Mouse (Mus musculus): ENCODE results near the gene Cep164. TPM values are rescaled to one million over a fixed set of nuclear protein-coding genes. Genes with fewer than 3 reads are reported as not detected.

The Cep164 gene
- total and polyA plus RNA-seq, 3 experiments = 7.9 to 14.2 TPM; not detected in 1

DNA sequence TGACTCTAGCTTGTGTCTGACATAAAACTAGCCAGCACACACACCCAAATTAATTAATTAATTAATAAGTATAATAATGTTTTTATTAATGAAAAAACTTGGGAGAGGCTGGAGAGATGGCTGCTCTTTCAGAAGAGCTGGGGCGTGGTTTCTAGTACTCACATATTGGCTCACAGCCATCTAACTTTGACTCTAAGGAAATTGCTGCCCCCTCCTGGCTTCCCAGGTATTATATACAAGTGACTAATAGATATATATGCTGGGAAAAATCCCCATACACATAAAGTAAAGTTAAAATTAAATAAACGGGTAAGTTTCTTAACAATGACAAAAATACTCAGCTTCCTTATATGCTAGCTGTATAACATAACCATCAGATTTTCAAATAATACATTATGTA lies 49.4 kb upstream of the Cep164 start:
- H3K36me3 ChIP-seq (ENCODE audit: control insufficient read depth in 1 of 2, insufficient read depth in 2 of 2, low read length in 2 of 2) = peaks cover 0 to 2% of the 10 kb centered on the region in 2 experiments; a peak in 2 of 4 replicates
- H3K79me2 ChIP-seq (ENCODE audit: control insufficient read depth, insufficient read depth, low read length, poor library complexity) = no peaks in the 10 kb centered on the region
- no peak overlapping the region for H3K27ac ChIP-seq (ENCODE audit: control insufficient read depth, low read depth, low read length)
- no peak overlapping the region for H3K9ac ChIP-seq (ENCODE audit: control insufficient read depth, low read depth, low read length, poor library complexity, severe bottlenecking)
- peak; percentile 68 for DNase-seq (ENCODE audit: low read depth, low spot score)
- H3K4me3 ChIP-seq (ENCODE audit: control insufficient read depth in 1 of 2, insufficient read depth in 1 of 2, low read depth in 2 of 2, low read length in 2 of 2) = no peak overlapping the region
- TF ChIP-seq TCF12 (IDR thresholded peaks at IDR 0.05; ENCODE audit: low read depth, low read length) (no peak), MAX (IDR thresholded peaks at IDR 0.05; ENCODE audit: low read length) (no peak), MAFK (IDR thresholded peaks at IDR 0.05; ENCODE audit: borderline replicate concordance, low read depth, low read length) (no peak), CHD1 (IDR thresholded peaks at IDR 0.05; ENCODE audit: low read depth, low read length) (no peak), EP300 (IDR thresholded peaks at IDR 0.05; ENCODE audit: low read depth in 1 of 2, low read length in 2 of 2) (no peak), USF1 (IDR thresholded peaks at IDR 0.05; ENCODE audit: low read depth, low read length) (no peak), KAT2A (conservative IDR thresholded peaks at IDR 0.05; ENCODE audit: low read depth, low read length) (no peak), NRF1 (IDR thresholded peaks at IDR 0.05; ENCODE audit: insufficient read depth, low read depth, low read length, poor library complexity, severe bottlenecking) (no peak), TBP (IDR thresholded peaks at IDR 0.05; ENCODE audit: low read depth, low read length) (no peak), UBTF (IDR thresholded peaks at IDR 0.05; ENCODE audit: borderline replicate concordance, insufficient read depth, low read depth, low read length) (no peak), CTCF (IDR thresholded peaks at IDR 0.05 in 2 of 3, conservative IDR thresholded peaks at IDR 0.05 in 1 of 3; ENCODE audit: control insufficient read depth in 1 of 3, insufficient read depth in 1 of 3, low read depth in 2 of 3, low read length in 3 of 3, poor library complexity in 1 of 3, severe bottlenecking in 1 of 3) (peak; percentile 5 to 60 (median 12); a peak in 3 of 6 replicates), MEF2A (IDR thresholded peaks at IDR 0.05; ENCODE audit: extremely low read depth, insufficient replicate concordance, low read depth, low read length, poor library complexity, severe bottlenecking) (no peak), ELF1 (IDR thresholded peaks at IDR 0.05; ENCODE audit: low read depth, low read length) (no peak), RAD21 (IDR thresholded peaks at IDR 0.05; ENCODE audit: low read depth, low read length) (peak; percentile 49), GATA1 (IDR thresholded peaks at IDR 0.05; ENCODE audit: low read depth, low read length) (no peak), NELFE (IDR thresholded peaks at IDR 0.05; ENCODE audit: low read depth, low read length) (no peak), ZKSCAN1 (IDR thresholded peaks at IDR 0.05; ENCODE audit: low read depth, low read length) (no peak), GABPA (IDR thresholded peaks at IDR 0.05; ENCODE audit: low read depth, low read length) (no peak), SMC3 (IDR thresholded peaks at IDR 0.05; ENCODE audit: low read depth, low read length) (peak; percentile 46), MYC (IDR thresholded peaks at IDR 0.05; ENCODE audit: low read depth, low read length) (no peak), POLR2AphosphoS2 (IDR thresholded peaks at IDR 0.05; ENCODE audit: low read length) (no peak), JUND (IDR thresholded peaks at IDR 0.05; ENCODE audit: low read depth, low read length) (no peak), USF2 (IDR thresholded peaks at IDR 0.05; ENCODE audit: borderline replicate concordance in 1 of 2, insufficient read depth in 1 of 2, low read depth in 1 of 2, low read length in 2 of 2) (no peak), MAZ (IDR thresholded peaks at IDR 0.05; ENCODE audit: low read depth, low read length) (no peak), SIN3A (IDR thresholded peaks at IDR 0.05; ENCODE audit: low read length) (no peak), MYB (IDR thresholded peaks at IDR 0.05; ENCODE audit: low read depth, low read length) (no peak)
- no peaks in the 10 kb centered on the region for H3K27me3 ChIP-seq (ENCODE audit: control insufficient read depth in 1 of 2, insufficient read depth in 2 of 2, low read length in 2 of 2)
- H3K4me1 ChIP-seq (ENCODE audit: control insufficient read depth in 1 of 2, insufficient read depth in 2 of 2, low read length in 2 of 2) = no peaks in the 10 kb centered on the region
- no peaks in the 10 kb centered on the region for H3K9me3 ChIP-seq (replicated peaks; ENCODE audit: insufficient read depth, low read length)

All from MEL (cell line).